Mouse (Mus musculus): ENCODE results near the gene Spag9.

DNA sequence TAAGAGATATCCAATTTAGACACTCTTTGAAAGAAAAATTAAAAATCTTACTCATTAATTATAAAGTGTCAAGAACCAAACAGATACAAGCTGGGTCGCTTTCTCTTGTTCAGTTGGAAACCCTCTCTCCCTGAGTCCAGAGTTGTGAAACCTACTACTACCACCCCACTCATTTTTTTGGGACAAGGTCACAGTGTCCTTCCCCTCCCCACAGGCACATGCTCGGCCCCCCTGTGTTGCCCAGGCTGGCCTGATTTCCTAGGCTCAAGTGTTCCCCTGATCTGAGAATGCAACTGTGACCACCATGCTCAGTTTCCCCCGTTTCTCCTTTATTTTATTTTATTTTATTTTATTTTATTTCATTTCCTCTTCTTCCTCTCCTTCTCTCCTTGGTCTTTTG lies 158.3 kb downstream of the Spag9 start:
- TF ChIP-seq POLR2A (IDR thresholded peaks at IDR 0.05; ENCODE audit: low read depth, low read length) (no peak), CTCF (conservative IDR thresholded peaks at IDR 0.05; ENCODE audit: insufficient read depth, insufficient read length, low read depth, low read length) (no peak)

All from kidney, adult 2 months (tissue).